Mouse (Mus musculus) heart, embryonic 11.5 days (tissue): ENCODE data around the gene Ankrd44. TPM values are rescaled to one million over a fixed set of nuclear protein-coding genes. Genes with fewer than 3 reads are reported as not detected.
A peak's percentile ranks its signal among the peaks of the same experiment; 100 is the strongest.

ENCODE experiments used
- ATAC-seq: fragments of 200-750 bp; cut with Nextera tagmentation; replicated peaks from 2 replicates; pipeline ENCODE4 v1.8.0; 2017; ENCODE audit warnings: moderate library complexity; ENCODE audit not compliant: insufficient number of reproducible peaks, low FRiP score, low TSS enrichment
- H3K27ac ChIP-seq: fragments of 300-500 bp; sonication (generic); 2 replicates; pipeline ENCODE4 v1.5.1; 2014; ENCODE audit warnings: mild to moderate bottlenecking, low read depth, low read length
- H3K27me3 ChIP-seq: fragments of 300-500 bp; sonication (generic); 2 replicates; pipeline ENCODE4 v1.6.1; 2014; ENCODE audit warnings: mild to moderate bottlenecking, low read length, mixed read lengths; ENCODE audit not compliant: control insufficient read depth, insufficient read depth
- H3K36me3 ChIP-seq: fragments of 300-500 bp; sonication (generic); 2 replicates; pipeline ENCODE4 v1.6.1; 2014; ENCODE audit warnings: mild to moderate bottlenecking, low read length, moderate library complexity, mixed read lengths; ENCODE audit not compliant: control insufficient read depth, insufficient read depth
- H3K4me1 ChIP-seq: fragments of 300-500 bp; sonication (generic); 2 replicates; pipeline ENCODE4 v1.6.1; 2014; ENCODE audit warnings: low read length; ENCODE audit not compliant: control insufficient read depth, insufficient read depth
- H3K4me2 ChIP-seq: fragments of 300-500 bp; sonication (generic); 2 replicates; pipeline ENCODE4 v1.6.1; 2014; ENCODE audit warnings: mild to moderate bottlenecking, moderate library complexity
- H3K4me3 ChIP-seq: fragments of 300-500 bp; sonication (generic); 2 replicates; pipeline ENCODE4 v1.5.1; 2014; ENCODE audit warnings: low read depth, low read length
- H3K9ac ChIP-seq: fragments of 300-500 bp; sonication (generic); 2 replicates; pipeline ENCODE4 v1.6.1; 2014; ENCODE audit warnings: mild to moderate bottlenecking, low read depth, low read length, moderate library complexity
- H3K9me3 ChIP-seq: fragments of 300-500 bp; sonication (generic); replicated peaks from 2 replicates; pipeline ENCODE4 v1.6.1; 2016; ENCODE audit warnings: low read length; ENCODE audit not compliant: control insufficient read depth
- WGBS: fragments of 180-500 bp; shearing (Covaris S2); extraction: QIAGEN DNeasy Blood & Tissue Kit; methylation state at CpG from one replicate; pipeline ENCODE4 v1.1.7; 2014; ENCODE audit not compliant: insufficient replicate concordance; 5-methylcytosine and 5-hydroxymethylcytosine counted together
- polyA plus RNA-seq: library from polyadenylated mRNA; unstranded; fragments of >200 nt; fragmentation: Nextera tagmentation; extraction: Ambion mirVana; gene quantifications from 2 replicates; pipeline ENCODE4 v1.2.1, GENCODE M21; 2014

Gene Ankrd44
- polyA plus RNA-seq, 1 experiment from 2014 or later = 11.1 TPM

DNA sequence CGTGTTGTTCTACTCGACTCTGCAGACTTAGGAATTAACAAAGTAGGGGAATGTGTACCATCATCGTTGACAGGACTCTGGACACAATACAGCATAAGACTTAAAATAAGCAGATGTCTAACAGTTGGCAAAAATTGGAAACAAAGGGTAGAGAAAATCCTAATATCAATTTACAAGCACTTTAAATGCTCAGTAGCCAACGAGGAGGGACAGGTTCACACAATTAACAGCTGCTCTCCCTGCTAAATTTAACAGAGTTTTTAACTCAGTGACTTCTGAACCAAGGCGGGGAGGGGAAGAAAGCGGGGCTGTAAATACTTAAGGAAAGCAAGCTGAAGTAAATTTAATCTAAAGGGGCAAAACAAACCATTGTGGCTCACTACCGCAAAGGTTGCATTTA is 1.4 kb downstream of the Ankrd44 start:
- H3K9ac ChIP-seq = peak overlapping the region; percentile 91; the same call in 1 of the 2 replicates
- no peaks in the 10 kb centered on the region for H3K27me3 ChIP-seq
- H3K9me3 ChIP-seq = no peaks in the 10 kb centered on the region
- no peak overlapping the region for H3K27ac ChIP-seq
- peak overlapping the region; percentile 88 for H3K4me2 ChIP-seq
- no peak for ATAC-seq
- WGBS = 46% methylated on average over 7 of the region's 7 CpGs
- peak overlapping the region; percentile 91 for H3K4me3 ChIP-seq
- no peaks in the 10 kb centered on the region for H3K36me3 ChIP-seq
- H3K4me1 ChIP-seq = peaks cover 17% of the 10 kb centered on the region

DNA sequence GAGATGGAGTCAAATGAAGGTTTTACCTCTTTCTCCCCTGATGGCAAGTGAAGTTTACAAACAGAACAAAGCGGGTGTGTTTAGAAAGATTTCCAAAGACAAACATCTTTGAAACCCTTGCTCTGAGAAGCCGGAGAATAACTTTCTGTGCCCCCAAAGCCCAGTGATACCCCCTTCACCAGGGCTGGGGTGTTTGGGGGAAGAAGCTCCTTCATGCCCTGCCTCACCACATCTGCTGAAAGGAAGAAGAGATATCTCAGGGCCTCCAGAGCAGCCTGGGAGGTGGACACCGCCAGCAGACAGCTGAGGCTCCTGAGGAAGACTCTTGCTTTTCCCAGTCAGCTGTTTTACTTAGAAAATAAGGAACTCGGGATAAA is 1.9 kb downstream of the Ankrd44 start:
- H3K27ac ChIP-seq = no peak overlapping the region
- 66% methylated on average over 4 of the region's 4 CpGs for WGBS
- peak overlapping the region; percentile 88 for H3K4me2 ChIP-seq
- peaks cover 17% of the 10 kb centered on the region for H3K4me1 ChIP-seq
- no peaks in the 10 kb centered on the region for H3K9me3 ChIP-seq
- H3K4me3 ChIP-seq = no peak overlapping the region
- no peak overlapping the region for H3K9ac ChIP-seq
- no peak for ATAC-seq
- no peaks in the 10 kb centered on the region for H3K36me3 ChIP-seq
- H3K27me3 ChIP-seq = no peaks in the 10 kb centered on the region

GRCm38 (mm10) chr1:54923366-54924308 is 2.5 kb downstream of the Ankrd44 start:
- peaks cover 17% of the 10 kb centered on the region for H3K4me1 ChIP-seq
- no peaks in the 10 kb centered on the region for H3K36me3 ChIP-seq
- no peaks in the 10 kb centered on the region for H3K27me3 ChIP-seq
- H3K4me2 ChIP-seq = no peak overlapping the region
- no peak overlapping the region for H3K4me3 ChIP-seq
- WGBS = 66% methylated on average over 6 of the region's 6 CpGs
- H3K27ac ChIP-seq = no peak overlapping the region
- no peak overlapping the region for H3K9ac ChIP-seq
- H3K9me3 ChIP-seq = no peaks in the 10 kb centered on the region
- ATAC-seq = no peak

DNA sequence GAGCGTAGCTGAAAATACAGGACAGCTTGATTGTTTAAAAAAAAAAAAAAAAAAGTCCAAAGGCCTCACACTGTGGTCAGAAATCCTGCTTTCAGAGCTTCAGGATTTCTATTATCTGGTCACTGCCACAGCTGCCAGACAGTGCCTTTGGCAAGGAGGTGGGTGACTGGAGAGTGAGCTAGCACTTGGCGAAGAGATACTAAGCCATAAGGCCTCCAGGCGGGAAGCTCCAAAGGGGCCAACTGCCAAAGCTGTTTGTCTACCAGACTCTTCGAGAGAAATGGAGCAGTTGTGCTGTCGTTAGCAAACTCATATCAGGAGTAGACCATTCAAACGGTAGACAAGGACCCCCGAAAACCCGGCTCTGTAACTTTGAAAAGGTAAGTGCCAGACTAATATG is 3.5 kb downstream of the Ankrd44 start:
- Histone ChIP-seq H3K4me1 (peaks cover 17% of the 10 kb centered on the region), H3K27ac (no peak overlapping the region), H3K9me3 (no peaks in the 10 kb centered on the region), H3K4me3 (no peak overlapping the region), H3K4me2 (no peak overlapping the region), H3K9ac (no peak overlapping the region), H3K36me3 (no peaks in the 10 kb centered on the region), H3K27me3 (no peaks in the 10 kb centered on the region)
- WGBS = 65% methylated on average over 8 of the region's 8 CpGs
- no peak for ATAC-seq

DNA sequence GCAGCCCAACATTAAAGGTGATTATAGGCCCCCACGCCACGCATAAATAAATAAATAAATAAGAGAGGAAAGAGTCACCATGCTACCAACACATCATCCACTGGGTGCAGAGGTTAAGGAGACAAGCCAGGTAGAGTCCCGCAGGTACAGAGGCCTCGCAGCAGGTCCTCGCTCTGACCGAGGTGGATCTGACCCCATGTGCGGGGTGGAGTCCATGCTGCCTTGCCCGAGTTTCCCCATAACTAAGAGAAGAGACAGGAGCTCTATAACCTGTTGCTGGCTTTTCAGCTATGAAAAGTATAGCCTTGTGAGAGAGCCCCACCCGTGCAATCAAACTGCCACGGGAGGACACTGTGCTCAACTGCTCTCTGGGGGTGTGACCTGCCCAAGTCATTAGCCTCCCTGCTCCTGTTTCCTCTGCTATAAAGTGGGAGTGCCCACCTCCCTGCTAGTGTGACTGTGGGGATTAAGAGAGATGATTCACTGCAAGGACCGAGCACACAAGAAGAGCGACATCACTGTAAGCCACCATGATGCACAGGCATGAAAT is 4.1 kb downstream of the Ankrd44 start:
- WGBS = 70% methylated on average over 12 of the region's 12 CpGs
- Histone ChIP-seq H3K4me1 (peaks cover 17% of the 10 kb centered on the region), H3K4me2 (no peak overlapping the region), H3K36me3 (no peaks in the 10 kb centered on the region), H3K4me3 (no peak overlapping the region), H3K27me3 (no peaks in the 10 kb centered on the region), H3K27ac (no peak overlapping the region), H3K9me3 (no peaks in the 10 kb centered on the region), H3K9ac (no peak overlapping the region)
- ATAC-seq = no peak

DNA sequence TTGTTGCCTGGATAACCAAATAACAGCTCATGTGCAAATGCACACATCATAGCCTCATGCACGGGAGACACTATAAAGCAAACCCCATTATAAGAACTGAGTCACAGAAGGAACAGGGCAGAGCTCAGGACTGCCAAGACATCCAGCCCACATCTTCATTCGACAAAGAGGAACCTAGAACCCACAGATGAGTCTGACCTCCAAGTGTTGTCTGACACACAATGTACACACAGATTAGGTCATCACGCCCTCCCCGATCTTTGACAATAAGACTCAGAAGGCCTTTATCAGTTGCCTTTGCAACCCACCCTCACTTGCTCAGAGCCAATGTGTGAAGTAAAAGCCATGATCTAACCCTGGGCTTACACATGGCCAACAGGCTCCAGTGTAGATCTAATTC is 6.1 kb downstream of the Ankrd44 start:
- no peak for ATAC-seq
- Histone ChIP-seq H3K4me1 (peaks cover 14% of the 10 kb centered on the region), H3K9ac (no peak overlapping the region), H3K27ac (no peak overlapping the region), H3K9me3 (no peaks in the 10 kb centered on the region), H3K4me2 (no peak overlapping the region), H3K27me3 (no peaks in the 10 kb centered on the region), H3K4me3 (no peak overlapping the region), H3K36me3 (no peaks in the 10 kb centered on the region)
- WGBS = 76% methylated on average over 4 of the region's 4 CpGs

DNA sequence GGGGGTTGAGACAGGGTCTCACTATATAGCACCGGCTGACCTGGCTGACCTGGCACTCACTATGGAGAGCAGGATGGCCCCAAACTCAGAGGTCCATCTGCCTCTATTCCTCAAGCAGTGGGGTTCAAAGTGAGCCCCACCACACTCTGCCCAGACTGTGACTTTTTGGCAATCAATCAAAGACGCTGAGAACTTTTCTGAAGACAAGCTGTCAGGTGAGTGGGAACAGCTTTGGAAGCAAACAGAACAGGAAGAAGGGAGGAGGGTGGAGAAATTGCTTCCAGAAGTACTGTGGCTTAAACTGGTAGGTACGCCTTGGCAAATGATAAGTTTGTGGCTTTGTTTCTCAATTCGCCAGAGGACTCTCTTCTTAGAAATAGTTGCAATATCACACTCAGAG is 9.7 kb downstream of the Ankrd44 start:
- no peak for ATAC-seq
- WGBS = 57% methylated on average over 4 of the region's 4 CpGs

DNA sequence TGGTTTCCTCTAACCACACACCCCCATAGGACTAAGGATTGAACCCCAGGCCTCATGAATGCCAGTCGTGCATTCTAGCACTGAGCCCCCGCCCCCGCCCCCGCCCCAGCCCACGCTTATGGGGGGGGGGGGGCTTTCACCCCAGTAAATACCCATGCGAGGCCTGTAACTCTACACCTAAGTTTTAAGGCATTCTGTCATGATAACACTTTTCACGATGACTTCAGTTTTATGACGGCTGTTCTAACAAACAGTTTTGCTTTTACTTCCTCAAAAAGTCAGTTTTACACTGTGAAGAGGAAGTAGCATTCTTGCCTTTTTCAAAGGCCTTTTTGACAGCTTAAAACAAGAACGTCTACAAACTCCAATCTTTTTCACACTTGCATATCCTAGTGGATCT is 11.8 kb downstream of the Ankrd44 start:
- no peak overlapping the region for H3K4me2 ChIP-seq
- no peaks in the 10 kb centered on the region for H3K36me3 ChIP-seq
- no peak for ATAC-seq
- no peaks in the 10 kb centered on the region for H3K9me3 ChIP-seq
- 36% methylated on average over 9 of the region's 9 CpGs for WGBS
- H3K4me3 ChIP-seq = no peak overlapping the region
- no peak overlapping the region for H3K9ac ChIP-seq
- no peak overlapping the region for H3K27ac ChIP-seq
- H3K27me3 ChIP-seq = no peaks in the 10 kb centered on the region
- H3K4me1 ChIP-seq = peaks cover 10% of the 10 kb centered on the region

More for the DNA sequence above, 9.7 kb downstream of the Ankrd44 start:
- H3K4me1 ChIP-seq = peaks cover 10% of the 10 kb centered on the region
- no peak overlapping the region for H3K27ac ChIP-seq
- H3K27me3 ChIP-seq = no peaks in the 10 kb centered on the region
- no peaks in the 10 kb centered on the region for H3K36me3 ChIP-seq
- no peak overlapping the region for H3K4me3 ChIP-seq
- H3K4me2 ChIP-seq = no peak overlapping the region
- no peaks in the 10 kb centered on the region for H3K9me3 ChIP-seq
- no peak overlapping the region for H3K9ac ChIP-seq
